Mouse (Mus musculus): ENCODE data around the gene Rpl18a. TPM values are rescaled to one million over a fixed set of nuclear protein-coding genes. Genes with fewer than 3 reads are reported as not detected.

The Rpl18a gene
- total RNA-seq, 2 experiments from 2014 or later: 690 to 725 TPM

DNA sequence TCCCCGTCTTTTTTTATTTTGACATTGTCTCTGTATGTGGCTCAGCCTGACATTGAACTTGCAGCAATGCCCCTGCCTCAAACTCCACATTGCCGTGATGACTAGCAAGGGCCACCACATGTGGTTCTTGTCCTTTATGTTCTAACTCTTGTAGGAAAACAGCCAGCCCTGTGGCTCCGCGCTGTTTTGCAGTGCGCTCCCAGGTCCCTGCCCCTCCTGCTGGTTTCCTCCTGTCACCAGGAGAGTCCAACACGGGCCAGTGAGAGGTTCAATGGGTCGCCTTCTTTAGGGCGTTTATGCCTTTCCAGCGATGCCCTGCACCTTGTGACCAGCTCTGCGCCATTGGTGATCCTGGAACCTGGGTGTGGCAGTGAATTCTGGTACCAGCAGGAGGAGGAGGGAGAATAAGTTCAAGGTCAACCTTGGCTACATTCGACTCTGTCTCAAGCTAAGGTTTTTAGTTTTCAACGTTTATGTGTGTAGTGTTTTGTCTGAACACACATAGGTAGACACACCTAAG, 31.2 kb downstream of the Rpl18a start:
- intact Hi-C loops (cut with DNase I): no loop called here
- no peak for DNase-seq (ENCODE audit: extremely low spot score in 1 of 2, low spot score in 2 of 2)

- DNase-seq (ENCODE audit: extremely low spot score in 1 of 2, low spot score in 2 of 2): peak; percentile 99
- intact Hi-C loops (cut with DNase I): no loop called here
Observed at GRCm38 (mm10) chr8:70865350-70866000, 31.7 kb downstream of the Rpl18a start.

DNA sequence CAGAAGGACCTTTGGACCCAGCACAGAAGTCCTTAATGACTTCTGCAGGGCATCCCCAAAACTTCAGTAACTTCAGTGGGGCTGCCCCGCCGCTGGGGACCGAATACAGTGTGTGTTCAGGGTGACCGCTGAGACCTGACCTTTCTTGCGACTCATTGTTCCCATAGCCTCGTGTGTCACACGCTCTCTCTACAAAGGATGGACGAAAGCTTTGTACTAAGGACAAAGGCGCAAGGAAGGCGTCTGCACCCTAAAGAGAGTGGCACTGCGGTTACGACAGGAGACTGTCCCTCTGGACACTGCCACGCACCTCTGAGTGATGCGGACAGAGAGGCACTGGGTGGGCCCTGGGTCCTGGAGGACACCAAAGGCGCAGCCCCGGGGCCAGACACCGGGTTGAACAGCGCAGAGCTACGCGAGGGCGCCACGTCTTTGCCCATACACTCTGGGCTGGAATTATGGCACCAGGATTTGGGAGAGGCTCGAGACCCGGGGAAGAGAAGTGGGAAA, 32.4 kb downstream of the Rpl18a start:
- peak in 1 of 2 experiments; percentile 60 for DNase-seq (ENCODE audit: extremely low spot score in 1 of 2, low spot score in 2 of 2)
- intact Hi-C loops (cut with DNase I): no loop called here

DNA sequence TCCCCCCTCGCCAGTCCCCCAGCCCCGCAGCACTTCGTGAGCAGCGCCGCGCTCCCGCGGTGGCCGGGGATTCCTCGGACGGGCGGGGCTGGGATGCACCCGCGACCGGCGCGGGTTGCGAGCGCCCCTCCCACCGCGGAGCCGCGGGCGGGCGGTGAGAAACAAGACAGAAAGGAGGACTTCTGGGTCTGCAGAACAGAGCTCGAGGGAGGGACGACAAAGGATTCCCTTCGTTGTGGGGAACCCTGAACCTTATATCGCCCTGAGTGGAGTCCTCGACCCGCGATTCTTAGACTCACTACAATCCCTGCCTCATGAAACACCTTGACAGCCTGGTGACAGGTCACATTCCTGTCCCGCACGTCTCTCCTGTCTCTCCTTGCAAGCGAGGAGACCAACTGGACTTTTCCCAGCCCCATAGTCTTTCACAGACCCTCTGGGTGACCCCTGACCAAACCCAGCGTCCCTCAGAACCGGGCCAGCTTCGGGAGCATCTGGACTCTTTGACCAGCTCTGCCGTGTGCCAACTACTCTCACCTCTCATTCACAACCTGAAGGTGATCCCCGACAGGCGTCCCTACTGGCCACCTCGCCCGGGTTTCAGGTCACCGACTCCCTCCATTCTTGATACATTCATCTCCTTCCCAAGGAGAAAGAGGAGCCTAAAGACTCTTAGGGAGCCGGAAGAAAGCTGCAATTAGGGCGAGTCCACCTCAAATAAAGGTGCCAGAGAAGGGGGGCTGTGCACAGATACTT, 33.1 kb downstream of the Rpl18a start:
- intact Hi-C loops (cut with DNase I): no loop called here
- DNase-seq (ENCODE audit: extremely low spot score in 1 of 2, low spot score in 2 of 2): peak in 1 of 2 experiments; percentile 64

DNA sequence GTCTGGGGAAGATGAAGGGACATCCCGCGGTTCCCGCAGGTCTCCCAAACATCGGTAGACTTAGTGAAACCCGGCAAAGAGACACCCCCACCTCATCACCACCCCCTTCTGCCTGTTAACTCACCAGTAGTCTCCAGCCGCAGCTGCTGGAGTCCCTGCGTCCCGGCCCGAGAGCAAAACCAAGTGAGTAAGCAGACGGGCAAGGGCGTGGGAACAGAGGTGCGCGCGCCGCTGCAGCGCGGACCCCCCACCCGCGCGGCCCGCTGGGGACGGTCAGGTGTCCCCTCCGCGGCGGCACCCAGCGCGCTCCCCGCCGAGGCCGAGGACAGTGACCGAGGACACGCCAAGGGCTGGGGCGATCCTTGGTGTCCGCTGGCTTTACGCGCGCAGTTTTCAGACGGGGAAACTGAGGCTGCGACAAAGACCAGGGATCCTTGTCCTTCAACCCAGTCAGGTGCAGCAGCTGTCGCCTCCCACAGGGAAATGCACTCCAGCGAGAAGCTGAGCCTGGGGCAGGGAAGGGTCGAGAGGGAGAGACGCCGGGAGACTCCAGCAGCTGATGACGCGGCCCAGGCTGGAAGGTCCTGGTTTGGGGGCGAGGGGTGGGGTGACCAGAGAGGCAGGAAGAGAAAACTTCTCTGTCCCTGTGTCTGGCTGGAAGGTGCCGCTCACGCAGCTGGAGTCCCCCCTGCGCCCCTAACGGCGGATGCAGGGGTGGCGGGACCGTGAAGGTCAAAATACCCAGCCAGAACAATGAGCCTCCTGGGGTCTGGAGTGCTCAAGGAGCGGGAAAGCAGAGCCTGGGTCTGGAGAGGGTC, 34.2 kb downstream of the Rpl18a start, which contains the start of gene Kcnn1:
Gene Kcnn1, minus strand, starts transcription at position 435 of the 818 bp plus-strand sequence.
- intact Hi-C loops (cut with DNase I): no loop called here
- peak in 1 of 2 experiments; percentile 57 for DNase-seq (ENCODE audit: extremely low spot score in 1 of 2, low spot score in 2 of 2)

DNA sequence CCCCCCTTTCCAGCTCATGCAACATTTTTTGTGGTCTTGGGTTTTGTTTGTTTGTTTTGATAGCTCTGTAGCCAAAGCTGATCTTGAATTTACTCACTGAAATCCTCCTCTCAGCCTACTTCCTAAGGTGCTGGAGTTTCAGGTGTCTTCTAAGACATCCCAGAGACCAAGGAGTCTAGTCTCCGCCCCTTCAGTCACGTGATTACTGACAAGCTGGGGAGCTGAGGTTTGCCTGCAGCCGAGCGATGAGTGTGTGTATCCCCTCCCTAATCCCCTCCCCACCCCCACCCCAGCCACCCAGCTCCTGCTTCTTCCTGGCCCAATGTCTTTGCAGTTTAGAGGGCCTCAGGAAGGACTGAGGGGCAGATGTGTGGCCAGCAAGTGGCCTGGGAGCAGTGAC, 39.7 kb downstream of the Rpl18a start:
- peak in 1 of 2 experiments; percentile 45 for DNase-seq (ENCODE audit: extremely low spot score in 1 of 2, low spot score in 2 of 2)
- intact Hi-C loops (cut with DNase I): no loop called here

- peak in 1 of 2 experiments; percentile 88 for DNase-seq (ENCODE audit: extremely low spot score in 1 of 2, low spot score in 2 of 2)
- intact Hi-C loops (cut with DNase I): no loop called here
Observed at GRCm38 (mm10) chr8:70856541-70857197, 40.5 kb downstream of the Rpl18a start.

DNA sequence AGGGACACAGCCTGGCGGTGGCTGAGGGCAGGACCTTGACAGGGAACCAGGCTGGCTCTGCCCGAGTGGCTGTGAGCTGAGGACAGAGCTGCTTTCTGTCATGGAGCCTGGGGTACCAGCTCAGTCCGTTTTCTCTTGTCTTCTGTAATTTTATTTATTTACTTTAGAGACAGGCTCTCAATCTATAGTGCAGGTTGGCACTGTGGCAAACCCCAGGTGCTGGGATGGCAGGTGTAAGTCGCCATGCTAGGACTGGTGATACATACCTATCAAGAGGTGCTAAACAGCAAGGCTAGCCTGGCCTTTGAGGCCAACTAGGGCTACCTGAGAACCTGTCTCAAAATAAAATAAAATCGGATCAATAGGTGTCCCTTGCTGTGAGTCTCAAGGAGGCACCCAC, 41.2 kb downstream of the Rpl18a start:
- intact Hi-C loops (cut with DNase I): no loop called here
- no peak for DNase-seq (ENCODE audit: extremely low spot score in 1 of 2, low spot score in 2 of 2)

GRCm38 (mm10) chr8:70853863-70854262, 43.3 kb downstream of the Rpl18a start:
- DNase-seq (ENCODE audit: extremely low spot score in 1 of 2, low spot score in 2 of 2): no peak
- intact Hi-C loops (cut with DNase I): no loop called here

DNA sequence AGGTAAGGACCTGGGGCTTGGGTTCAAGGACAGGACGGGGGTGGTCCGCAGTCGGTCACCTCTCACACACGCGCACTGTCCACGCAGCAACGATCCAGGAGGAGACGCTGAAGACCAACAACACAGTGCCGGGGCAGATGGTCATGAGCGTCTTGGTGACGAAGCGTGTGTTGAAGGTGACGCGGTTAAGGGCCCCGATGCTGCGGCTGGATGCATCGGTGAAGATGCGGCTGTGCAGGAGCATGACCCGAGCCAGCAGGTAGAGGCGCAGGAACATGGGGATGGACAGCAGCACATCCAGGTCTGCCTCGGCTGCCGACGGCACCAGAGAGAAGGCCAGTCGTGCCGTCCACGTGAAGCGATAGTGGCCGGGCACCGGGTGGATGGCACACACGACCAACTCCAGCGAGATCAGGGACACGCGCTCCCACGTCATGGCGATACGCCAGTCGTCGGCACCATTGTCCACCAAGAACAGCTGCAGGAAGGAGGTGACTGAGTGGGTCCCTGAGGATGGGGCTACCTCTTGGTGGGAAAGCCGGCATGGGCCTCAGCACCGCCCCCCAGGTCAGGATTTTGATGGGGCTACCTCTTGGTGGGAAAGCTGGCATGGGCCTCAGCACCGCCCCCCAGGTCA, 44.5 kb downstream of the Rpl18a start:
- DNase-seq (ENCODE audit: extremely low spot score in 1 of 2, low spot score in 2 of 2): peak in 1 of 2 experiments; percentile 39
- intact Hi-C loops (cut with DNase I): no loop called here

DNA sequence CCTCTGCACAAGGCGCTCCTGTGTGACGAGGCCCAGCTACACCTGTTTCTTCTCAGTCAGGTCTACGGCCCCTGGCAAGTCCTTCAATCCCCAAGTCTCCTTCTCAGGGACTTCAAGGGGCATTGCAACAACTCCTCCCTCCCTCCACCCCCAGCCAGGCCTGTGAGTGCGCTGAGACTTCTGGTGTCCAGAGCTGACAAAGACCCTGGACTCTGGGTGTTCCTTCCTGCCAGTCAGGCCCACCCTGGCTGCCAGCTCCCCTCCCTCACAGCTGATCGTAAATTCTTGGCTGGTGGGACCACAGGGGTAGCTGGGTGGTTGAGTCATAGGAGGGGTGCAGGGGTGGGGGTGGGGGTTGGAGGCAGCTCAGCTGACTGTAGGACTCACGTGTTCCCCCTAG, 45.4 kb downstream of the Rpl18a start:
- intact Hi-C loops (cut with DNase I): no loop called here
- DNase-seq (ENCODE audit: extremely low spot score in 1 of 2, low spot score in 2 of 2): no peak

GRCm38 (mm10) chr8:70850947-70851346, 46.3 kb downstream of the Rpl18a start:
- intact Hi-C loops (cut with DNase I): no loop called here
- no peak for DNase-seq (ENCODE audit: extremely low spot score in 1 of 2, low spot score in 2 of 2)

- intact Hi-C loops (cut with DNase I): no loop called here
- DNase-seq (ENCODE audit: extremely low spot score in 1 of 2, low spot score in 2 of 2): no peak
Observed at GRCm38 (mm10) chr8:70850132-70850845, 46.9 kb downstream of the Rpl18a start.

DNA sequence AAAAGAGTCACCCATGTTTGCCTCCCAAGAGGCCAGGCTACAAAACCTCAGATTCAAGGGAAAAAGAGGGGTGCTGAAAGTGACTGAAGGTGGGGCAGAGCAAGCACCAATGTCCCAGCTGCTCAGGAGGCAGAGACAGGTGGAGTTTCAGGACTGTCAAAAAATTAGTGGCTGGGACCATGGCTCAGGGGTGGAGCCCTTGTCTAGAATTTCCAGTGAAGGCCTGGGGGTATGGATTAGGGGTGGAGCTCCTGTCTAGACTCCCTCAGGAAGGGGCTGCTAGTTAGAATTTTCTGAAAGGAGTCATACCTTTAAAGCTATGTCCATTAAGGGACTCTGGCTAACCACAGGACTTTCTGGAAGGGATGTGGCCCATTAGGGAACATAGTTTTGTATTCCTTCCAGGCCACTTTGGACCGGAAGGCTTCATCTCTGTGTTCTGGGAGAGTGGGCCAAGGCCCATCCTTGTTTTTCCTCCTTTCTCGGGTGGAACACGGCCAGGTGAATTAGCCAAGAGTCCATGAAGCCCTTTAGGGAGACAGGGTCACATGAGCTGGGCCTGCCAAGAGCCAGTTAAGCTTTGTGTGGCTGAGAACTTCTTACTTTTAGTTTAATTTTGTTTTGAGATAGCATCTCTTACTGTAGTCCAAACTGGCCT, 47.8 kb downstream of the Rpl18a start:
- intact Hi-C loops (cut with DNase I): no loop called here
- no peak for DNase-seq (ENCODE audit: extremely low spot score in 1 of 2, low spot score in 2 of 2)

DNA sequence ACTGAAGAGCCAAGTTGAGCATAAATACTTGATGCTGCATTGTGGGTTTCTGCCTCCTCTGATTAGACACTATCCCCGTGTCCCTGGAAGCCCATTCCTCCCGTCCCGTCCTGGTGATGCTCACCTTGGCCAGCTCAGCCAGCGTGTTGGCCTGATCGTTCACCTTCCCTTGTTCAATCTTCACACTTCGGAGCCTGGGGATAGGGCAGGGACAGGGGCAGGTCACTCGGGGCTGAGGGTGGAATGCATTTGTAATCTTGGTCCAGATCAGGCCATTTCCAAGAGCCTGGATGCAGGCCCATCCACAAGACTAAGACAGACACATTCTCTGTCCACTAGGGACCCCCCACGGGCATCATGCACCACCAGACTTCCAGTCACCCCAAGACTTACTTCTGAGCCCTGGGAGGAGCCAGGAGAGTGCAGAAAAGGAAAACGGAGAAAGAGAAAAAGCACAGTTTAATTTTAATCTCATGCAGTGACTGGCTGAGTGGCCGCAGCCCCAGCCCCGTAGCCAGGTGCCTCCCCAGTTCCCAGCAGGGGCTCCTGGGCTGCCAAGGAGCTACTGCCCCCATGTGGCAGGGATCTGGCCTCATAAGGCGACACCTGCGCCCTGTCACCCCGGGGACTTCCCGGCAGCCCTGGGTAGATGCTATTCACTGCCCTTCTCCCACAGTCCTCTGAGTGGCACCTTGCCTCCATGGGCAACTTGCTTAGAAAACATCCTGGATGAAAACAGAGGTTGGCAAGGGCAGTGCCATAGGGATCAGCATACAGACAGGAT, 50.6 kb downstream of the Rpl18a start:
- peak in 1 of 2 experiments; percentile 38 for DNase-seq (ENCODE audit: extremely low spot score in 1 of 2, low spot score in 2 of 2)
- intact Hi-C loops (cut with DNase I): no loop called here

GRCm38 (mm10) chr8:70845108-70845507, 52.1 kb downstream of the Rpl18a start:
- DNase-seq (ENCODE audit: extremely low spot score in 1 of 2, low spot score in 2 of 2): peak in 1 of 2 experiments; percentile 47
- intact Hi-C loops (cut with DNase I): loop anchor here (2.0 kb wide), 1 partner anchor 24 kb away; no protein-coding TSS in a partner anchor

All from left cerebral cortex, postnatal 10 days (tissue).